Mouse (Mus musculus): ENCODE measurements at regions not wholly inside any gene's neighbourhood (a gene's known extent, or its start where the extent isn't known, plus 50 kb on each side); places are given as distances from the start of the nearest gene placed in this dataset.

GRCm38 (mm10) chr4:131417159-131417748 lies 420.8 kb downstream of the Ptpru start:
- TF ChIP-seq CTCF (conservative IDR thresholded peaks at IDR 0.05; ENCODE audit: low read length), result no peak
- no peak for TF ChIP-seq POU5F1 (IDR thresholded peaks at IDR 0.05; ENCODE audit: borderline replicate concordance, low read length)
- no peak for TF ChIP-seq NANOG (IDR thresholded peaks at IDR 0.05; ENCODE audit: borderline replicate concordance, low read length)

Data from E14TG2a.4 (cell line).